Mouse (Mus musculus) urinary bladder, postnatal 10 days (tissue): Measurements from ENCODE around the gene Anapc4.

Experiments used
- DNase-seq: peaks from one replicate; pipeline ENCODE4 v3.0.0; 2022; ENCODE audit warnings: low spot score

The Anapc4 gene

GRCm38 (mm10) chr5:52868918-52869703, 35.3 kb downstream of the Anapc4 start:
- DNase-seq, result no peak

DNA sequence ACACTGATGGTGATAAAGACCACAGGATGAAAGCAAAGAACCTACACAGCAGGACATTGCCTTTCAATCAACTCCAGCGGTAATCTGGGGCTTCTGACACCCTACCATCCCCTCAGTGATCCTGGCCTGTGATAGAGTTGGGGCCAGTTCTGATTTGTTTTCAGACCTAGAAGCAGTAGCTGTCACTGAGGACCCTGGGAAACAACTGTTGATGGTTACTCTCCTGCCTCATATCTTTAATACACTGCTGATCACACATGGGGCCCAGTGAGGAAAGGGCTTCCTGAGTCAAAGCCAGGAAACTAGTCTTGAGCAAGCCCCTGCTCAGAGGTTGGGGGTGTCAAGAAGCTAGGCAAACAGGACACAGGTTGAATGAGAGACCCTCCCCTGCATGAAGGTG, 37.6 kb downstream of the Anapc4 start:
- DNase-seq, result no peak

GRCm38 (mm10) chr5:52871986-52872385, 38.2 kb downstream of the Anapc4 start:
- no peak for DNase-seq

GRCm38 (mm10) chr5:52878847-52879246, 45.0 kb downstream of the Anapc4 start:
- no peak for DNase-seq

GRCm38 (mm10) chr5:52879926-52880325, 46.1 kb downstream of the Anapc4 start:
- DNase-seq, result no peak

- DNase-seq, result no peak
Measured at GRCm38 (mm10) chr5:52882446-52882845, 48.6 kb downstream of the Anapc4 start.

GRCm38 (mm10) chr5:52887085-52887484, 53.3 kb downstream of the Anapc4 start:
- no peak for DNase-seq

DNA sequence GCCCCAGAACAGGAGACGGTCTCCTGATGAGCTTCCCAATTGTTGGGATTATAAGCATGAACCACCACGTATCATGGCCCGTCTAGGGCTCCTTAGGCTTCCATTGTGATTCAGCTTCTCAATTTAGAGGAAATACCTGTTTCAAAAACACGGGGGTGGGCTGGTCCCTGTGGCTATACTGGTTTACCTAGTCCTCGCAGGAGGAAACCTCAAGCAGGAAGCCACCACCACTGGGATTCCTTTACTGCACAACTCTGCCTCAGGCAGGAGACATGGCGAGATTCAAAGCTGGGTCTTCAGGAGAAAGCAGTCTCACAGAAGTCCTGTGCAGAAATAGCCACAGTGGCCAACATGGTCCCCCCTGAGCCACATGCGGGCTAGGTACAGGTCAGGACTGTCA, 56.1 kb downstream of the Anapc4 start:
- DNase-seq, result no peak

GRCm38 (mm10) chr5:52891949-52892835, 58.4 kb downstream of the Anapc4 start:
- DNase-seq, result no peak

GRCm38 (mm10) chr5:52893938-52894337, 60.1 kb downstream of the Anapc4 start:
- DNase-seq, result no peak

DNA sequence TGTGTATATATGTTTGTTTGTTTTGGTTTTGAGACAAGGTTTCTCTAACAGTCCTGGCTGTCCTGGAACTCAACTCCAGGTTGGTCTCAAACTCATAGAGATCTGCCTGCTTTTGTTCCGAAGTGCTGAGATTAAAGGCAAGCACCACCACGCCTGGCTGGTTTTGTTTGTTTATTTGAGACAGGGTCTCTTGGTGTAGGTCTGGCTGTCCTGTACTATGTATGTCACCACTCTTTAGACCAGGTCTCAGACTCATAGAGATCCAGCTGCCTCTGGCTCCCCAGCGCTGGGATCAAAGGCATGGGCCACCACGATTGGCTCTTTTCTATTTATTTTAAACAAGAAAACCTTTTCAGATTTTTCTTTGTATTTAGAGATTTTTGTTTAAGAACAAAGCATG, 70.4 kb downstream of the Anapc4 start:
- DNase-seq, result no peak

DNA sequence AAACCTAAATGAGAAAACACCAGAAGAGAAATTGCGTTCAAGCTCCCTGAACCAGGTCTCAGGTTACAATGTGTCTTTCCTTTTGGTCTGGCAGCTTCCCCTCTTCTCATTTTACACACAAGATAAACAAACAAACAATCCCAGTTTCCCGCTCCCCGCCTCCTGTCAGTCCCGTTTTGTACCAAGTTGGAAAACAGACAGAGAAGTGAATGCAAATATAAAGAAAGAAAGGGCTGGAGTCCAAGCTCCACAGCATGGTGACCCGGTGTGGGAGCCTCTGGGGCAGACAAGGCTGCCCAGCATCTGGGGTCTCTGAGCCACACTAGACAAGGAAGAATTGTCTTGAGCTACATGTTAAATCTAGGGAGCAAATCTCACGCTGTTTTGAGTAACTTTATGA, 70.9 kb downstream of the Anapc4 start:
- no peak for DNase-seq

DNA sequence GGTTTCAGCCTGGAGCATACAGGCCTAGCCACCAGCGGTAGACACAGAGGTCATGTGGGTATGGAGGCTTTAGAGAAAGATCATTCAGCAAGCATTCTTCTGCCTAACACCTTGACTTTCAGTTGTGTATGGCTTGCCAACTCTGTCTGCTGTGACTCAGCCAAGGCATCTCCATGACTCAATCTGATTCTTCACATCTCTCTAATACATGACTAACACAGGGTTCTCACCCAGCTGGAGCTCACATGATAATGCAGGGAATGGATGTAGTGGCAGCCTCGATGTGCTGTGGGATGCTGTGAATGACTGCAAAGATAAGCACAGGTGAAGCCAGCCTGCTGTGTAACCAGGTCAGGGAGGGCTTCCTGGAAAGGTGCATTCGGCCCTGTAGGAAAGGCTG, 74.4 kb downstream of the Anapc4 start:
- no peak for DNase-seq

DNA sequence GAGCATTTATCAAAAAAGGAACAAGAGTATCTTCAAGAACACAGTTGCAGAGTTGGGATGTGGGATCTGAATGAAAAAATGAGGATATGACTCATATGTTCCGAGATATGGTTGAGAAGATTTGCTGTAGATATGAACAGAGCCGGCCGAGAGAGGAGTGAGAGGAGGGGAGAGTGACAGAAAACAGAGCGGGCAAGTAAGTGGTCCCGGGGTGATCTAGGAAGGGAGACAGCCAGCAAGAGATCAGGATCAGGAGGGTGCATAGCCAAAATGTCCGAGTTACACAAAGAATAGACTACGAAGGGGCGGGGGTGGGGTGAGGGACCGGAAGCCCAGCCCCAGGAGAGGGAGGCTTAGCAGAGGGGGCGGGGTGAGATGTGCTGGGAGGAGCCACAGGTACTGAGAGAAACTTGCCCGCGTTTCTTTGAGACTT, 76.4 kb downstream of the Anapc4 start:
- no peak for DNase-seq

DNA sequence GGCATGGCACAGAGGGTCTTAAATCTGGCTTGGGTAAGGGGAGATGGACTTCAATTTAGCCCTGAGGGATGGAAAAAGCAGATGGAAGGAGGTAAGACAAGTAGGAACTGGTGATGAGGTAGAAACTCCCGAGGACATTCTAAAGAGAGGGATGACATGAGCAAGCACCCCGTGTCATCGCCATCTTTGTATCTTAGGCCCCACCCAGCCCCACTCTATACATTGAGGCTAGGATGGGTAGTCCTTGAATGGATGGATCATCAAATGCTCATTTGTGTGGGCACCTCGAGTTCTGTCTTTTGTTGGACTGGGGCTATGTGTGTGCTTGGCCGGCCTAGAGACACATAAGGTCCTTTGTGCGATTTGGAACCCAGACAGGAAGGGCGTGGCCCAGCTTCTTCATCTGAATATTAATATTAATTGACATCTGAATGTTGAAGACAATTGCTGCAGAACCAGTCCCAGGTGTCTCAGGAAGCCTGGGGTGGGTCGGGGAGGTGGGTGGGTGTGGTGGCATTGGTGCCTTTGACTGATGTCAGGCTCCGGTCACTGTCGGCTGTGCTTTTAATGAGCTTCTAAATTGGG, 77.6 kb downstream of the Anapc4 start:
- DNase-seq, result no peak

- DNase-seq, result no peak
Measured at GRCm38 (mm10) chr5:52913711-52914110, 79.9 kb downstream of the Anapc4 start.

DNA sequence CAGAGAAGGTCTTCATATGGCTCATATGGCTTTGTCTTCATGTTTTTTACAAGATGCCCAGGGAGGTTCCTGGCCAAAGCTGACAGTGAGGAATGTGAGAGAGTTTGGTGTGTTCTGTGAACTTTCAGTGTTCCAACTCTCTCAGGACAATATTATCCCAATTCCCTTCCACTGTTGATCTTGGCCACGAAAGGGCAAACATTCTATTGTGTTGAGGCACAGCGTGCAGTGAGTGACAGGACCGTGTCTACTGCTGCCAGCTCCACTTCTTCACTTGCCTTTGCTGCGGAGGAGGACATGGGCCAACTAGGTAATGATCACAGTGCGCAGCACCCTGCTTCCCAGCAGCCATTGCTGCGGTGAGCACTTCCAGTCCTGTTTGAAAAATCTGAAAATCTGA, 82.4 kb downstream of the Anapc4 start:
- DNase-seq, result no peak
